Mouse (Mus musculus): ENCODE measurements at regions not wholly inside any gene's neighbourhood (a gene's known extent, or its start where the extent isn't known, plus 50 kb on each side); places are given as distances from the start of the nearest gene placed in this dataset.

GRCm38 (mm10) chr5:118323151-118323550, 78.1 kb downstream of the 2410131K14Rik start:
- TF ChIP-seq CTCF (IDR thresholded peaks at IDR 0.05; ENCODE audit: insufficient read depth, low read depth, low read length) (no peak), POLR2A (IDR thresholded peaks at IDR 0.05; ENCODE audit: insufficient read depth, low read depth, low read length) (no peak)
